Mouse (Mus musculus) layer of hippocampus, adult 9-10 months (tissue): ENCODE data around the gene Bsdc1.
"Not testable (repeated sequence)": the region's sequence is repeated elsewhere in the genome, so short reads cannot be mapped to it uniquely, and the experiment has no call there.

Experiments used
- DNase-seq: peaks from one replicate; pipeline ENCODE4 v3.0.0; 2022; ENCODE audit warnings: low spot score

Bsdc1 gene

GRCm38 (mm10) chr4:129461183-129461960 is at the start of gene Bsdc1:
TSS of gene Bsdc1 (plus strand) at chr4:129461581.
- DNase-seq: peak; percentile 100

GRCm38 (mm10) chr4:129415892-129416291 is 45.5 kb upstream of the Bsdc1 start:
- no peak for DNase-seq

GRCm38 (mm10) chr4:129416478-129416877 is 44.9 kb upstream of the Bsdc1 start:
- no peak for DNase-seq

GRCm38 (mm10) chr4:129418321-129418720 is 43.1 kb upstream of the Bsdc1 start:
- no peak for DNase-seq

GRCm38 (mm10) chr4:129440340-129441063 is 20.9 kb upstream of the Bsdc1 start, which contains the start of gene Zbtb8b:
TSS of gene Zbtb8b (minus strand) at chr4:129440853.
- peak; percentile 45 for DNase-seq

GRCm38 (mm10) chr4:129441145-129441544 is 20.2 kb upstream of the Bsdc1 start:
- no peak for DNase-seq

- DNase-seq: no peak
Observed at GRCm38 (mm10) chr4:129447360-129447759, 14.0 kb upstream of the Bsdc1 start.

GRCm38 (mm10) chr4:129447778-129448563 is 13.4 kb upstream of the Bsdc1 start:
- DNase-seq: no peak

GRCm38 (mm10) chr4:129448713-129449112 is 12.7 kb upstream of the Bsdc1 start:
- no peak for DNase-seq

- no peak for DNase-seq
Observed at GRCm38 (mm10) chr4:129450851-129451250, 10.5 kb upstream of the Bsdc1 start.

GRCm38 (mm10) chr4:129451471-129452169 is 9.8 kb upstream of the Bsdc1 start:
- DNase-seq: no peak

GRCm38 (mm10) chr4:129455265-129455664 is 6.1 kb upstream of the Bsdc1 start:
- peak; percentile 75 for DNase-seq

- DNase-seq: no peak
Observed at GRCm38 (mm10) chr4:129456126-129456525, 5.3 kb upstream of the Bsdc1 start.

- not testable (repeated sequence) for DNase-seq
Observed at GRCm38 (mm10) chr4:129457311-129457710, 4.1 kb upstream of the Bsdc1 start.

- DNase-seq: no peak
Observed at GRCm38 (mm10) chr4:129459726-129460125, 1.7 kb upstream of the Bsdc1 start.

- DNase-seq: no peak
Observed at GRCm38 (mm10) chr4:129460827-129461182, 576 bp upstream of the Bsdc1 start.

GRCm38 (mm10) chr4:129462118-129462517 is 737 bp downstream of the Bsdc1 start:
- no peak for DNase-seq

GRCm38 (mm10) chr4:129463097-129464059 is 2.0 kb downstream of the Bsdc1 start:
- no peak for DNase-seq

GRCm38 (mm10) chr4:129464286-129464815 is 3.0 kb downstream of the Bsdc1 start:
- no peak for DNase-seq

GRCm38 (mm10) chr4:129476047-129476446 is 14.7 kb downstream of the Bsdc1 start:
- no peak for DNase-seq
